Mouse (Mus musculus) spleen, embryonic (tissue): ENCODE data around the gene Fbxl7.

ENCODE experiments used
- CTCF ChIA-PET: fragments of 350-600 bp; sonication (Branson Sonifier 250); formaldehyde crosslinking; loops from one replicate; lab custom pipeline; 2022; lab: Charles Lee

The Fbxl7 gene

GRCm38 (mm10) chr15:26895251-26895711 lies at the start of gene Fbxl7:
Gene Fbxl7, minus strand, starts transcription at chr15:26895580.
- CTCF ChIA-PET: no interaction called here

- CTCF ChIA-PET: no interaction called here
Measured at GRCm38 (mm10) chr15:26922026-26922425, 26.6 kb upstream of the Fbxl7 start.

GRCm38 (mm10) chr15:26913427-26913826 lies 18.0 kb upstream of the Fbxl7 start:
- CTCF ChIA-PET: no interaction called here

GRCm38 (mm10) chr15:26895761-26896160 lies 381 bp upstream of the Fbxl7 start:
- CTCF ChIA-PET: no interaction called here

- CTCF ChIA-PET: no interaction called here
Measured at GRCm38 (mm10) chr15:26894801-26895229, 565 bp downstream of the Fbxl7 start.

GRCm38 (mm10) chr15:26894031-26894655 lies 1.2 kb downstream of the Fbxl7 start:
- CTCF ChIA-PET: no interaction called here

GRCm38 (mm10) chr15:26893136-26893535 lies 2.2 kb downstream of the Fbxl7 start:
- CTCF ChIA-PET: no interaction called here

- CTCF ChIA-PET: no interaction called here
Measured at GRCm38 (mm10) chr15:26889971-26890370, 5.4 kb downstream of the Fbxl7 start.

- CTCF ChIA-PET: no interaction called here
Measured at GRCm38 (mm10) chr15:26888170-26888569, 7.2 kb downstream of the Fbxl7 start.

GRCm38 (mm10) chr15:26885979-26886378 lies 9.4 kb downstream of the Fbxl7 start:
- CTCF ChIA-PET: no interaction called here

GRCm38 (mm10) chr15:26880212-26880956 lies 15.0 kb downstream of the Fbxl7 start:
- CTCF ChIA-PET: no interaction called here

GRCm38 (mm10) chr15:26875687-26876086 lies 19.7 kb downstream of the Fbxl7 start:
- CTCF ChIA-PET: no interaction called here

- CTCF ChIA-PET: no interaction called here
Measured at GRCm38 (mm10) chr15:26872234-26872633, 23.1 kb downstream of the Fbxl7 start.

- CTCF ChIA-PET: no interaction called here
Measured at GRCm38 (mm10) chr15:26869197-26869596, 26.2 kb downstream of the Fbxl7 start.

GRCm38 (mm10) chr15:26867521-26867920 lies 27.9 kb downstream of the Fbxl7 start:
- CTCF ChIA-PET: no interaction called here

- CTCF ChIA-PET: no interaction called here
Measured at GRCm38 (mm10) chr15:26862173-26862572, 33.2 kb downstream of the Fbxl7 start.

- CTCF ChIA-PET: no interaction called here
Measured at GRCm38 (mm10) chr15:26849626-26850025, 45.8 kb downstream of the Fbxl7 start.

- CTCF ChIA-PET: no interaction called here
Measured at GRCm38 (mm10) chr15:26842216-26842615, 53.2 kb downstream of the Fbxl7 start.

GRCm38 (mm10) chr15:26838386-26838785 lies 57.0 kb downstream of the Fbxl7 start:
- CTCF ChIA-PET: no interaction called here

GRCm38 (mm10) chr15:26837200-26837599 lies 58.2 kb downstream of the Fbxl7 start:
- CTCF ChIA-PET: no interaction called here

GRCm38 (mm10) chr15:26834415-26834814 lies 61.0 kb downstream of the Fbxl7 start:
- CTCF ChIA-PET: no interaction called here

GRCm38 (mm10) chr15:26831141-26831540 lies 64.2 kb downstream of the Fbxl7 start:
- CTCF ChIA-PET: no interaction called here

- CTCF ChIA-PET: no interaction called here
Measured at GRCm38 (mm10) chr15:26816931-26817330, 78.4 kb downstream of the Fbxl7 start.
